Comparison of ENCODE assay signal across 8 mouse cellular contexts in the genomic region with DNA sequence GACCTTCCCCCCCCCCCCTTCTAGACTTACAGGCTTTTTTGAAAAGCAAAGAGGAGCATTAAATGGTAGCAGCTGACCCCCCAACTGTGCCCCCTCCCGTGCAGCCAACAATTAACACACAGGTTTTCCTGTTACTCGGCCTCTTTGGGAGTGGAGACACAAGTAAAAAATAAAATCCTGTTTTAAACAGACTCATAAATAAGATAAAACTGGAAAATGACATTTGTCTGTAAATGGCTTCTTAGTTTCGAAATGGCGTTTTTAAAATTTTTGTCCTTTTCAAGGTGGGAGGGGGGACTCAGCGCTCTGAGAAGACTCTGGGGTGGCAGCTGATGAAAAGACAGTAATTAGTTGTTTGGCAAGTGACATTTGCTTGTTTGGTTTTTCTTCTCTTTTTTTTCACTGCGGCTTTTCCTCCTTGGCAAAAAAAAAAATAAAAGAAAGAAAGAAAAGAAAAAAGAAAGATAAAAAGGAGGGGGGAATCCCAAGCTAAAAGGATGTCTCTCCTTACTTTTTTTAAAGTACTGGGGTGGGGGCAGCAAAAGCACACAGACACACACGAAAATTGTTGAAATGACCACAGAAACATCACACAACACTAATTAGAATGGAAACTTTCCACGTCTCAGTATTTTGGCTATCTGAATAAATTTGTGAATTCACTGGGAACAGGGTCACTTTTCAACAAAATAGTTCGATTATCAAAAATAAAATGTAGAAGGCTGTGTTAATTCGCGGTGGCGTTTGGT. TPM values are rescaled to one million over a fixed set of nuclear protein-coding genes. Genes with fewer than 3 reads are reported as not detected.
DNase-seq lines count a peak whose midpoint lies in the region; ATAC-seq and TF ChIP-seq lines count a peak whose summit lies in the region.

No protein-coding gene starts in this region.

- WGBS in liver, embryonic 12.5 days (ENCODE audit: insufficient replicate concordance), result 32% methylated on average over 12 of the region's 12 CpGs

- peak overlapping the region; percentile 99 for H3K27ac ChIP-seq in gastrocnemius, adult 2 months
- H3K27ac ChIP-seq in embryonic fibroblast, embryonic 13.5 days (ENCODE audit: insufficient read depth, low read length), result peak overlapping the region; percentile 57
- peak overlapping the region; percentile 92 for H3K27ac ChIP-seq in liver, embryonic 12.5 days

- no peak for TF ChIP-seq CTCF in gastrocnemius, adult 2 months (IDR thresholded peaks at IDR 0.05)
- TF ChIP-seq CTCF in embryonic fibroblast, embryonic 13.5 days (IDR thresholded peaks at IDR 0.05; ENCODE audit: borderline replicate concordance, insufficient read depth, low read length), result no peak

- no peak for TF ChIP-seq POLR2A in embryonic fibroblast, embryonic 13.5 days (IDR thresholded peaks at IDR 0.05; ENCODE audit: low read depth, low read length)

- H3K36me3 ChIP-seq in liver, embryonic 12.5 days, result peaks cover 30% of the 10 kb centered on the region

- peak overlapping the region; percentile 98 for H3K4me3 ChIP-seq in gastrocnemius, adult 2 months
- H3K4me3 ChIP-seq in embryonic fibroblast, embryonic 13.5 days (ENCODE audit: insufficient read depth, low read length), result peak overlapping the region; percentile 95
- H3K4me3 ChIP-seq in liver, embryonic 12.5 days, result peak overlapping the region; percentile 97

- H3K4me1 ChIP-seq in embryonic fibroblast, embryonic 13.5 days (ENCODE audit: control insufficient read depth, insufficient read depth, low read length), result peaks cover 9% of the 10 kb centered on the region
- H3K4me1 ChIP-seq in liver, embryonic 12.5 days, result peaks cover 71% of the 10 kb centered on the region

- DNase-seq in gastrocnemius, adult 2 months, result no peak
- DNase-seq in gastrocnemius, adult 18-20 months (ENCODE audit: low spot score), result no peak
- peak; percentile 36 for DNase-seq in 416B (ENCODE audit: low read depth)
- no peak for DNase-seq in ovary, postnatal 36 days (ENCODE audit: low spot score)
- no peak for DNase-seq in adrenal gland, adult 18-20 months (ENCODE audit: low spot score in 2 of 2)
- no peak for DNase-seq in right cerebral cortex, adult 2 months (ENCODE audit: low spot score in 2 of 2)

- peak overlapping the region; percentile 100 for H3K4me2 ChIP-seq in liver, embryonic 12.5 days

- no peak for ATAC-seq in liver, embryonic 12.5 days

- H3K9me3 ChIP-seq in liver, embryonic 12.5 days (replicated peaks), result 0 out of 2 replicates have a peak, but pooled peaks cover 12% of the 10 kb centered on the region

- intact Hi-C loops in gastrocnemius, adult 2 months (cut with DNase I), result no loop called here

- H3K27me3 ChIP-seq in liver, embryonic 12.5 days (replicated peaks), result 0 out of 2 replicates have a peak, but pooled peaks cover 7% of the 10 kb centered on the region

- H3K9ac ChIP-seq in liver, embryonic 12.5 days, result peak overlapping the region; percentile 98

RNA-seq across cellular contexts. Expression of gene Gm20721, which starts 15.1 kb away (rescaled TPM):
- total RNA-seq in gastrocnemius, adult 2 months (2021), result 1 to 10 TPM; 1.9 to 3.4 TPM
- 1 to 10 TPM; 1.9 TPM for total RNA-seq in gastrocnemius, adult 18-20 months (2021)
- 4.3 and 10.6 TPM in 2 replicates for polyA plus RNA-seq in embryonic fibroblast, embryonic 13.5 days (2011; ENCODE audit: insufficient read length, low read depth, missing spikeins)
- polyA plus RNA-seq in liver, embryonic 12.5 days (2016; fragmentation: Nextera tagmentation; extraction: Ambion mirVana), result 23.2 and 33.5 TPM in 2 replicates
- total RNA-seq in adrenal gland, adult 18-20 months (2021), result 1 to 10 TPM; 1.3 to 1.7 TPM

RNA-seq across cellular contexts. Expression of gene Gnas, which starts 47.3 kb away (rescaled TPM):
- 1,000 to 10,000 TPM; 1,330 to 1,331 TPM for total RNA-seq in gastrocnemius, adult 2 months (2021)
- total RNA-seq in gastrocnemius, adult 18-20 months (2021), result 1,000 to 10,000 TPM; 1,321 to 1,349 TPM
- 1,063 and 1,076 TPM in 2 replicates for polyA plus RNA-seq in embryonic fibroblast, embryonic 13.5 days (2011; ENCODE audit: insufficient read length, low read depth, missing spikeins)
- polyA plus RNA-seq in liver, embryonic 12.5 days (2016; fragmentation: Nextera tagmentation; extraction: Ambion mirVana), result 565 and 587 TPM in 2 replicates
- 1,000 to 10,000 TPM; 2,555 to 2,708 TPM for total RNA-seq in adrenal gland, adult 18-20 months (2021)
